Mouse (Mus musculus) stomach, postnatal 0 days (tissue): ENCODE data around the gene BC052040.

Experiments
- CTCF ChIP-seq: IDR thresholded peaks from 2 replicates; pipeline ENCODE4 v1.5.1; 2016; ENCODE audit warnings: antibody characterized with exemption, low read depth, mild to moderate bottlenecking, moderate library complexity
- EP300 ChIP-seq: optimal IDR thresholded peaks from 2 replicates; pipeline ENCODE3; 2016; ENCODE audit warnings: antibody characterized with exemption

DNA sequence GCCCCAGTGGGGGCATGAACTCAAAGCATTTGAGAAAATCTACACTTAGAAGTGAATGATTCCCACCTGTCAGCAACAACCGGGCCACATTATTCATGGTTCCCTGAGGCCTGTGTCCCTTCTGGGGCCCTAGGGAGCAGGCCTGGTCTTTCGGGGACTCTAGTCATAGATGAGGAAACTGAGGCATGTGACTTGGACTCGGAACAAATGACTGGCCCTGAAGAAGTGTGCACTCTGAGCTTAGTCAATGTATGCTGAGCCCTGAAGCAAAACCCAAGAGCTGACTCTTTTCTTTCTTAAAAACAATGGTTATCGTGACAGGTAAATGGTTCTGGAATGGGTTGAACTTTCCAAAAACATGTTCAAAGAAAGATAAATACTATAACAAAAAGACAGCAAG is 38.3 kb upstream of the BC052040 start:
- TF ChIP-seq EP300, result no peak
- no peak for TF ChIP-seq CTCF
